Mouse (Mus musculus) neural tube, embryonic 12.5 days (tissue): Measurements from ENCODE around the gene Sgip1. TPM values are rescaled to one million over a fixed set of nuclear protein-coding genes. Genes with fewer than 3 reads are reported as not detected.
A peak's percentile ranks its signal among the peaks of the same experiment; 100 is the strongest.

Source experiments
- ATAC-seq: fragments of 200-750 bp; cut with Nextera tagmentation; 2 replicates; pipeline ENCODE4 v1.8.0; 2017; ENCODE audit warnings: low read depth, mild to moderate bottlenecking, moderate TSS enrichment, moderate library complexity; ENCODE audit not compliant: low FRiP score
- H3K27ac ChIP-seq: fragments of 300-500 bp; sonication (generic); 2 replicates; pipeline ENCODE4 v1.5.1; 2016
- H3K27me3 ChIP-seq: fragments of 300-500 bp; sonication (generic); replicated peaks from 2 replicates; pipeline ENCODE4 v1.6.1; 2016; ENCODE audit warnings: mild to moderate bottlenecking
- H3K36me3 ChIP-seq: fragments of 300-500 bp; sonication (generic); 2 replicates; pipeline ENCODE4 v1.6.1; 2016; ENCODE audit warnings: mild to moderate bottlenecking
- H3K4me1 ChIP-seq: fragments of 300-500 bp; sonication (generic); 2 replicates; pipeline ENCODE4 v1.6.1; 2016
- H3K4me2 ChIP-seq: fragments of 300-500 bp; sonication (generic); replicated peaks from 2 replicates; pipeline ENCODE4 v1.6.1; 2016; ENCODE audit warnings: mild to moderate bottlenecking
- H3K4me3 ChIP-seq: fragments of 300-500 bp; sonication (generic); 2 replicates; pipeline ENCODE4 v1.5.1; 2016
- H3K9ac ChIP-seq: fragments of 300-500 bp; sonication (generic); 2 replicates; pipeline ENCODE4 v1.6.1; 2016; ENCODE audit warnings: mild to moderate bottlenecking
- H3K9me3 ChIP-seq: fragments of 300-500 bp; sonication (generic); 2 replicates; pipeline ENCODE4 v1.6.1; 2016; ENCODE audit warnings: mild to moderate bottlenecking
- WGBS: fragments of 180-500 bp; shearing (Covaris S2); methylation state at CpG from one replicate; pipeline ENCODE4 v1.1.7; 2016; 5-methylcytosine and 5-hydroxymethylcytosine counted together
- polyA plus RNA-seq: library from polyadenylated mRNA; unstranded; fragments of >200 nt; fragmentation: Nextera tagmentation; extraction: Ambion mirVana; gene quantifications from 2 replicates; pipeline ENCODE4 v1.2.1, GENCODE M21; 2016

The Sgip1 gene
- polyA plus RNA-seq, 1 experiment from 2014 or later = 43.3 TPM

DNA sequence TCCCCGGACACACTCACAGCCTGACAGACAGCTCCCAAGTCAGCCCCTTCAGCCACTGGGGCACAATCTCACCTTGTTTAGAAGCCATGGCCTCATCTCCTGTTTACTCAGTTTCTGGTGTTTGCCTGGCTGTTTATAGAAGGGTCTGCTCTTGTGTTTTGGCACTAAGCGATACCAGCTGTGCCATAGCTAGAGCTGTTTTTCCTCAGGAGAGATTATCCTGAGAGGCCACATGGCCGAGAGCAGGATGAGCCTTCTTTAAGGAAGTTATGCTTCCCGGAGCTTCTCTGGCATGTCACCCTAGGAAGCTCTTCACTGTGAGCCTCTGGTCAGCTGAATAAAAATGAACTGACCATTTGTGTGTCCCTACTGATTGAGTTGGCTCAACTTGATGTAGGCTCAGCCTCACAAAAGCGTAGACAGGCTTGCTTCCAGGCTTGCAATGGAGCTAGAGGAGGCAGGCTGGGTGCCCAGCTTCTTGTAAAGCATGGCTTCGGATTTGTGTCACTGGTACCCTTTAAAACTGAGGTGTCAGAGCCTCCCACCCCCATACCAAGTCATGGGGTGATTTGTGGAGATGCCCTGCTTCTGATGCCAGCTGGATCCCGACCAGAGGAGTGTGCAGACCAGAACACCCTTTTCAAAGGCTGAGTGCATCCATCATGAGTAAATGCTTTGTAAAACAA lies 42.1 kb downstream of the Sgip1 start:
- no peak overlapping the region for H3K27ac ChIP-seq
- H3K4me3 ChIP-seq = no peak overlapping the region
- no peaks in the 10 kb centered on the region for H3K36me3 ChIP-seq
- no peaks in the 10 kb centered on the region for H3K9me3 ChIP-seq
- no peaks in the 10 kb centered on the region for H3K27me3 ChIP-seq
- 77% methylated on average over 7 of the region's 7 CpGs for WGBS
- no peak overlapping the region for H3K4me2 ChIP-seq
- ATAC-seq = no peak
- H3K9ac ChIP-seq = no peak overlapping the region
- H3K4me1 ChIP-seq = no peaks in the 10 kb centered on the region

DNA sequence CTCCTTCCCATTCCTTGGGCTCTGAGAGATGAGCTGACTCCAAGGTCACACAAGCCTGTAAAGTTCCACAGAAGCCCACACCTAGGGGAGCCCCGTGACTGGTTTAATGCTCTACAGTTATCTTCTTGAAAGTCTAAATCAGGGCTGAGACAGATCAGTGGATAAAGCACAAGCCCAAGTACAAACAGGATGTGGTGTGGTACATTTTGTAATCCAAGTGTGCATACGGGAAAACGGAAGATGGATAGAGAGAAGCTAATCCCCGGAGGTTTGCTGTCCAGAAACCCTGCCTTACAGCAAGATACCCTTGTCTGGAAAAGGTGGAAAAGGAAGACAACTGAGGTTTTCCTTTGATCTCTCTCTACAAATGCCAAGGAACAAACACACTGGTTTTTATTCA lies 44.1 kb downstream of the Sgip1 start:
- no peak for ATAC-seq
- no peaks in the 10 kb centered on the region for H3K36me3 ChIP-seq
- H3K4me1 ChIP-seq = no peaks in the 10 kb centered on the region
- H3K4me3 ChIP-seq = no peak overlapping the region
- H3K9ac ChIP-seq = no peak overlapping the region
- no peaks in the 10 kb centered on the region for H3K9me3 ChIP-seq
- H3K27me3 ChIP-seq = no peaks in the 10 kb centered on the region
- H3K4me2 ChIP-seq = no peak overlapping the region
- H3K27ac ChIP-seq = no peak overlapping the region
- 89% methylated on average over 4 of the region's 4 CpGs for WGBS

DNA sequence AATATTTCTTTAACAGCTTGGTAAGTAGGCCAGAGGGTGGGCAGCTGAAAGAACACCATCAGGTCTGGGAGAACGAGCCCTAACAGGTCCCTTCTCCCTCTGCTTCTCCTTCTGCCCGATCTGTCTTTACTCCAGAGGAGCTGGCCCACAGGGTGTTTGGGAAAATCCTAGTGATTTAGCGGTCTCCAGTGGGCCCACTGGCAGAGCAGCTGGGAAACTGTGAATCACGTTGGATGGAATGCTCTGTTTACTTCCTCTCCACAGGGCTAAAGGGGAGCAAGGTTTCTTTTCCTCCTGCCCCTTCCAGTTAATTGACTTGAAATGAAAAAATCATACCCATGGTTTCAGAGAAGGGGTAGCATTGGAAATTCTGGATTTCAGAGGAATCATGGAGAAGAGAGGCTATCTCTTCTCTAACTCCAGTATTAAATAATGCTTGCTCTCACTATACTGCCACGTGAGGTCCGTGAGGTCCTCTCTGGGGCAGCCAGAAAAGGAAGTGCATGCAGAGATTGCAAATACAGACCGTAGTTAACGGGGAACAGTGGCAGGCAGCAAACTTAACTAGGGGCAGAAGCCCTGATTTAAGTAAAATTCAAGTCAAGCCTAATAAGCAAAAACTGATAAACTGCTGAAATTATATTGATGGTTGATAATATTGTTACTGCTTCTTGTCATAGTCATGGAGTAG lies 51.1 kb downstream of the Sgip1 start:
- Histone ChIP-seq H3K4me2 (no peak overlapping the region), H3K36me3 (no peaks in the 10 kb centered on the region), H3K9ac (no peak overlapping the region), H3K4me3 (no peak overlapping the region), H3K27me3 (no peaks in the 10 kb centered on the region), H3K4me1 (no peaks in the 10 kb centered on the region), H3K27ac (no peak overlapping the region), H3K9me3 (no peaks in the 10 kb centered on the region)
- WGBS = 70% methylated on average over 8 of the region's 8 CpGs
- no peak for ATAC-seq

DNA sequence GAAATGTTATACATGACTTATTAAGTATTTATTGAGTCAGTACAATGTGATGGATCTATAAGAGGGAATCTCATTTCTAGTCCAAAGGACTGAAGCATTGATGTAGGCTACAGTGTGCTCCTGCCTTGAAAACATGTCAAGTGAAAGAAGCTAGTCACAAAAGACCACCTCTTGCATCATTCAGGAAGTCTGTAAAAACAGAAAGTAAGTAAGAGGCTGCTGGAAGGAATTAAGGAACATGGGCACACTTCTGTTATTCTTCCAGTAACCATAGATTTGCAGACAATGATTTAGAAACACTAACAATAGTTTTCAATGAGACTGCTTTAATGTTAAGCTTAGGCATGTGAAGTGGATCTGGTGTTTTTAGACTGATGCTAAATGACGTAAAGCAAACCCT lies 60.4 kb downstream of the Sgip1 start:
- no peak overlapping the region for H3K27ac ChIP-seq
- H3K4me3 ChIP-seq = no peak overlapping the region
- H3K9ac ChIP-seq = no peak overlapping the region
- H3K27me3 ChIP-seq = no peaks in the 10 kb centered on the region
- H3K9me3 ChIP-seq = no peaks in the 10 kb centered on the region
- no peaks in the 10 kb centered on the region for H3K4me1 ChIP-seq
- no peak overlapping the region for H3K4me2 ChIP-seq
- no peaks in the 10 kb centered on the region for H3K36me3 ChIP-seq
- ATAC-seq = no peak
- 88% methylated on average over 1 of the region's 1 CpGs for WGBS

DNA sequence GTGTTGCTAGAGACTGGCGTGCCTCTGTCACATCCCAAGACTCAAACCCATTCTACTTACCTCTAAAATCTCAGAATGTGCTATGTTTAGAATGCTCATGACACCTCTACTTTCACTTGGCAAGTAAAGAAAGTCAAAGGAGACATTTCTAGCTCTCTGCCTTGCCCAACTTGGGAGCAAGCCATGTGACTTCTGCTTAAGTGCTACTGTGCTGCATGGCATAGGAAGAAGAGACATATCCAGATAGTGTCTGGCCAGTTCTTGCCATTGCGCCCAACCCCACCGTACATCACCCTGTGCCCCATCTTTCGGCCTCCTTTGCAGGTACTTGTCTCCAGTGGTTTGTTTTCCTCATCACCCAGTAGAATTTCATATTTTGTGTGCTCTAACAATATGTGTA lies 60.8 kb downstream of the Sgip1 start:
- no peaks in the 10 kb centered on the region for H3K4me1 ChIP-seq
- H3K9me3 ChIP-seq = no peaks in the 10 kb centered on the region
- no peaks in the 10 kb centered on the region for H3K27me3 ChIP-seq
- H3K27ac ChIP-seq = no peak overlapping the region
- H3K4me3 ChIP-seq = no peak overlapping the region
- H3K9ac ChIP-seq = no peak overlapping the region
- 91% methylated on average over 4 of the region's 4 CpGs for WGBS
- ATAC-seq = no peak
- H3K36me3 ChIP-seq = no peaks in the 10 kb centered on the region
- no peak overlapping the region for H3K4me2 ChIP-seq

DNA sequence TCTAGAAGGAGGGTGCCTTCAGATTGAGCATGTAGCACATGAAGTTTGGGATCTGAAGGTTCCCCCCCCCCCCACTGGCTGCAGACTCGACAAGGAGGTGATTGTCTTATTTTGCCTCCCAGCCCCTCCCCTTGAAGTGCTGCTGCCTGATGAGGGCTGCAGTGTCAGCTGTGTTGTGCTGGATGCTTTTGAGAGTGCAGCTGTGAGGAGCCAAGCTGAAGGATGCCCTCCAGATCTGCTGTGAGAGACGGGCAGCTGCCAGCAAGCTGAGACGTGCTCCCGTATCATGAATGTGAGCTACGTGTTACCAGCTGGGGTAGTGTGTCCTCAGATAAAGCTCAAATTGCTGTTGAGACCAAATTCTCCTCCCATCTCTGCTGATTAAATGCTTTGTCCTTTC lies 63.5 kb downstream of the Sgip1 start:
- WGBS = 45% methylated on average over 5 of the region's 5 CpGs
- ATAC-seq = 0 out of 2 replicates have a peak, but pooled peaks have one; percentile 50
- Histone ChIP-seq H3K27ac (no peak overlapping the region), H3K27me3 (no peaks in the 10 kb centered on the region), H3K4me1 (no peaks in the 10 kb centered on the region), H3K9me3 (no peaks in the 10 kb centered on the region), H3K9ac (no peak overlapping the region), H3K4me2 (no peak overlapping the region), H3K36me3 (no peaks in the 10 kb centered on the region), H3K4me3 (no peak overlapping the region)

DNA sequence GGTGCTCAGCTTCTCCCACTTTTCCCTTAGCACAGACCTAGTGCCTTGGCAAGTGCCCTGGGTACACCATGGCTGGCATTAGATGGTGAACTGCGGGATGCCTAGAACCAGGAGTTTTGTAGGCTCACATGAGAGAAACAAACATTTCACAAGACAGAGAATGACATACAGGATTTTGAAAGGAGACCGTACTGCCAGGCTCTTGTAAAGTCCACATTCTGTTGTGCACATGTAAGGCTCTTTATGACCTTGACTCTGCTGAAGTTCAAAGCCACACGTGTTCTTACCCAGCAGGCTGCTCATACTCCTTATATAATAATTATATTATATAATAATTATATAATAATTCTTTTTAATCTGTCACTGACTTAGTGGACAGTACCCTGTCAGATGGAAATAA lies 65.9 kb downstream of the Sgip1 start:
- Histone ChIP-seq H3K4me1 (no peaks in the 10 kb centered on the region), H3K27me3 (no peaks in the 10 kb centered on the region), H3K36me3 (no peaks in the 10 kb centered on the region), H3K4me3 (no peak overlapping the region), H3K4me2 (no peak overlapping the region), H3K27ac (no peak overlapping the region), H3K9ac (no peak overlapping the region), H3K9me3 (no peaks in the 10 kb centered on the region)
- 87% methylated on average over 3 of the region's 3 CpGs for WGBS
- no peak for ATAC-seq

DNA sequence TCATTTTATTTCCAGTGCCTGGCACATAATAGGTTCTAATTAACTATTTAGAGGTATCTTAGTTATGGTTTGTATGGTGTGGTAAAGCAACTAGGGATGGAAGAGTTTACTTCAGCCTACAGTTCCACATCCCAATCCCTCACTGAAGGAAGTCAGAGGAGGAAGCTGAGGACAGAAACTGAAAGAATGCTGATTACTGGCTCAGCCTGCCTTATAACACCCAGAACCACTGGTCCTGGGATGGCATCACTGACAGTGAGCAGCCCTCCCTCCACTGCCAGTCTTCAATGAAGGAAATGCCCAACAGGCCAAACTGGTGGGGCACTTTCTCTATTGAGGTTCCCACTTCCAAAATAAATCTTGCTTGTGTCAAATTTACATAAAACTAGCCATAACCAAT lies 67.2 kb downstream of the Sgip1 start:
- no peak for ATAC-seq
- Histone ChIP-seq H3K4me2 (no peak overlapping the region), H3K27ac (no peak overlapping the region)

DNA sequence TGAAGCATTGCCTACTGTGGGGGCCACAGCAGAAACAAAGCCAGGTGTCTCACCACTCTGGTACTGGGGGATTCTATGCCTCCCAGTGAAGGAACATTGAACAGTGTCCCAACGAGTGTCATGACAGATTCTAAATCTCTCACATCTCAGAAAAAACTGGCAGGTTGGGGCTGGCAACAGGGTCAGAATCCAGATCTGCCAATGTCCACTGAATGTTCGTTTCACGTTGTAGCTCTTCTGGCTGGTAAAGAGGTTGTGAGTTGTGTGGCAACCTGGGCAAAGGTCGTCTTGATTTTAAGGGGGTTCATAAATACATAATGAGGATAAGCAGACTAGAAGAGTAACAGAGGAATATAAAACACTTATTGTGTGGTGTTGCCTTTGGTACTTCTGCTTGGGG lies 68.2 kb downstream of the Sgip1 start:
- Histone ChIP-seq H3K36me3 (no peaks in the 10 kb centered on the region), H3K4me1 (no peaks in the 10 kb centered on the region), H3K4me2 (no peak overlapping the region), H3K27ac (no peak overlapping the region), H3K9me3 (no peaks in the 10 kb centered on the region), H3K9ac (no peak overlapping the region), H3K4me3 (no peak overlapping the region), H3K27me3 (no peaks in the 10 kb centered on the region)
- no peak for ATAC-seq
- 78% methylated on average over 4 of the region's 4 CpGs for WGBS

More for the DNA sequence above, 67.2 kb downstream of the Sgip1 start:
- Histone ChIP-seq H3K4me1 (no peaks in the 10 kb centered on the region), H3K4me3 (no peak overlapping the region), H3K27me3 (no peaks in the 10 kb centered on the region), H3K36me3 (no peaks in the 10 kb centered on the region), H3K9ac (no peak overlapping the region), H3K9me3 (no peaks in the 10 kb centered on the region)

DNA sequence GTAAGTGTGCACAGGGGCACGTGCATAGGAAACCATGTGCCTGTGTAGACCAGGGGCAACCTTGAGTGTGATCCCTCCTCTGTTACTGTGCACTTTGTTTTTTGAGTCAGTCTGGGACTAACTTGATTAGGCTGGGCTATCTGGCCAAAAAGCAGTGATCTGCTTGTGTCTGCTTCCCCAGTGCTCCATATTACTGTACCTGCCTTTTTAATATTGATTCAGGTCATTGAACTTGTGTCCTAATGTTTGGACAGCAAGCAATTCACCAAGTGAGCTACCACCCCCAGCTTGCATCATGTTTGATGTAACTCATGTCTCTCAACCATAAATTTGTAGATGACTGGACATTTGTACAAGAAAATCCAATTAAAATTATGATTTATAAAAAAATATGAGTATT lies 69.2 kb downstream of the Sgip1 start:
- ATAC-seq = no peak
- Histone ChIP-seq H3K27ac (no peak overlapping the region), H3K27me3 (no peaks in the 10 kb centered on the region), H3K4me2 (no peak overlapping the region), H3K36me3 (no peaks in the 10 kb centered on the region), H3K4me1 (no peaks in the 10 kb centered on the region), H3K9ac (no peak overlapping the region), H3K4me3 (no peak overlapping the region), H3K9me3 (no peaks in the 10 kb centered on the region)
- WGBS = 83% methylated on average over 1 of the region's 1 CpGs

DNA sequence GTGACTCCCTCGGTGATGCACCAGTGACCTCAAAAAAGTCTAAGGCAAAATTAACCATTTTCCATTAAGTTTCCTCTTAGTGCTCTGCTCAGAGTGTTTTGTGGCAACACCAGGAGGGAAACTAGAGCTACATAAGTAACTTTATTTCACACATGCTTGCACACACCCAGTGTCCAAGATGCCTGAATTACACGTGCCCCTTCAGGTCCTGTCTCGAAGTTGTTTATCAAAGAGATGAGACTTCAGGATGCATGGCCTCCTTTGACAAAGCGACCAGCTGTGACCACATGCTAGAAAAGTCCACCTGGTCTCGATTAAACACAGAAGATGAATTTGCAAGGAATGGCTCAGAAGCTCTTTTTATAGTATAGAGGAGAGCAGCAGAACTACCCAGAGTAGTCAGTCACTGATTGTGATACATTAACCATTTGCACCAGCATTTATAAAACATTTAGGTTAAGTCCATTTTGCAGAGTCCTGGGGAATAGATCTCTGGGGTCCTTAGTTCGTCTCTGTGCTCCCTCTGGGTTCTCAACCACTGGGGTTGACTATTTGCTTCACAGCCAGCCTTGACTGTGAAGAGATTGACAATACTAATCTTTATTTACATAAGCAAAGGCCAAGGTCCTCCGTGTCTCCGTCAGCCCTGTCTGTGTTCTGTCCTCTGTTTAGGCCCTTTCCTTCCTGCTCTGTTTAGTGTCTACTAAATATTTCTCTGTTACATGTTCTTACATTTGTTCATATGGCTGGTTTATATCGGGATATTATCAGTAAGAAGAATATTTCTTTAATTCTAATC lies 70.1 kb downstream of the Sgip1 start:
- 61% methylated on average over 9 of the region's 9 CpGs for WGBS
- no peaks in the 10 kb centered on the region for H3K4me1 ChIP-seq
- no peak overlapping the region for H3K4me3 ChIP-seq
- no peak overlapping the region for H3K9ac ChIP-seq
- H3K9me3 ChIP-seq = no peaks in the 10 kb centered on the region
- H3K4me2 ChIP-seq = no peak overlapping the region
- no peaks in the 10 kb centered on the region for H3K36me3 ChIP-seq
- no peak for ATAC-seq
- no peak overlapping the region for H3K27ac ChIP-seq
- H3K27me3 ChIP-seq = no peaks in the 10 kb centered on the region

DNA sequence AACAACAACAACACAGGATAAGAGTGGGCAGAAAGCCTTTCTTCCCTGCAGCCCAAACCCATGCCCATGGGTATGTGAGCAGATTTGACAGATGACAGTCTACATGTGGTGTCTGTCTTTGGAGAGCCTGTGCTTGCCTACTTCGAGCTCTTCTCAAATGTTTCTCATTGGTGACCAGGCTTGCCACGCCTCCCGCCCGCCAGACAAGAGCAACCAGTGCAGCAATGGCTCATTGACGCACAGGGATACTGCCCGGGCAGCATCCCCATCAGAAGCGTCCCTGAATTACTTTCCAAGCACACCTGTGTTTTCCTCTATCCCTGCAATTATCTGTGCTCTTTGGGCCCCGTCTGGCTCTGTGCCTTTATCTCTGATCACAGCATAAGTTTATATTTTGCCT lies 72.2 kb downstream of the Sgip1 start:
- H3K9me3 ChIP-seq = no peaks in the 10 kb centered on the region
- H3K27me3 ChIP-seq = no peaks in the 10 kb centered on the region
- H3K27ac ChIP-seq = no peak overlapping the region
- no peak overlapping the region for H3K4me3 ChIP-seq
- H3K4me2 ChIP-seq = no peak overlapping the region
- no peak overlapping the region for H3K9ac ChIP-seq
- WGBS = 87% methylated on average over 8 of the region's 8 CpGs
- H3K4me1 ChIP-seq = no peaks in the 10 kb centered on the region
- H3K36me3 ChIP-seq = no peaks in the 10 kb centered on the region
- ATAC-seq = no peak
